Mouse (Mus musculus) retina, postnatal 7 days (tissue): ENCODE data around the gene Cenpp.
"Not testable (repeated sequence)": the region's sequence is repeated elsewhere in the genome, so short reads cannot be mapped to it uniquely, and the experiment has no call there.

Source experiments
- DNase-seq: peaks from one replicate; pipeline ENCODE4 v3.0.0-alpha.2; 2012; ENCODE audit warnings: low read depth, low spot score

Cenpp gene

DNA sequence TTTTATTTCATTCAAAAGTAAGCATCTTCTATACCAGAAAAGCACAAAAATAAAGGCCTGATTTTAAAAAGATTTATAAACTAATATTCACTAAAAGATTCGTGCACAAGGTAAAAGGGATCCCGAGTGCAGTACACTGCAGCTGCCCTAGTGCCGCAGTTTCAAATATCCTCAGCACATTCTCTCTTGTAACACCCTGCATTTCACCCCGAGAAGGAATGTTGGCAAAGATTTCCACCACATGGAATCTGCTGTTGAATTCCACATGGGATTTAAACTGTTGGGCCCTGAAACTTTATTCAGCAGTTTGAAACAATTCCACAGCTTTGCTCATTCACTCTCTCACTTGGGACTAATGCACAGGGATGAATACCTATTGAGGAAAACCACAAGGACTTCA is 44.9 kb downstream of the Cenpp start, which contains the start of gene Ogn:
Ogn (plus strand) TSS at position 333 of the 400 bp plus-strand sequence.
- DNase-seq, result no peak

DNA sequence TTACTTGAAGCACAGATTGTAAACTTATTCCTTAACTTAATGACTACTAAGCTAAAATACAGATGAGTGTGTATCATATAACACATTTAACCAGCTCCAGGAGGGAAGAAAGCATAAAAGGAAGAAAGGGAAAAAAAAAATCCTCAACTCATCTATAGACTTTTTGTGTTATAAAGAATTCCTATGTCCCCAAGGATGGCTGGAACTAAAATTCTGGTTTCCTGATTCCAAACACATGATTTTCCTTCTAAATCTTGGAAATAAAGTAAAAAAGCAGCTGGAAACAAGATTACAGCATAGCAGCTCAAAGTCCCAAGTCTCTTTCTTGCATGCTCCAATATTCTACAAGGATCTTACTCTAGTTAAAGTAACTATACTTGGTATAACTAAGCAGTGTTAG is 49.0 kb downstream of the Cenpp start:
- no peak for DNase-seq

DNA sequence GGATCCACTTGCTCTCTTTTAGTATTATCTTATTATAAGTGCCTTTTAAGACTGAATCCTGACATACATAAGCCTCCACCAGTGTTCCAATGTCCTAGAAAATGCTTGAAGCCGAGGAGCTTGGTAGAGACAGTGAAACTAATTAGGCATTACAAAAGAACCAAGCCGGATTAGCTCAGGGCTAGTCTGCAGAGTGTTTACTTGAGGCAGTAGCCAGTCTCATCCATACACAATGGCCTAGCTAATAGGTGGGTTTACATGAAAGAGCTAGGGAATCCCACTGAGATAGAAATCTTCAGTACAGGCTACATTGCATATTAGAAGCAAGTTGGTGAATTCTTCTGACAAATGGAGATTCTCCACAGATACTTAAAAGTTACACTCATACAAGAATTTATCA is 50.0 kb downstream of the Cenpp start:
- DNase-seq, result not testable (repeated sequence)

DNA sequence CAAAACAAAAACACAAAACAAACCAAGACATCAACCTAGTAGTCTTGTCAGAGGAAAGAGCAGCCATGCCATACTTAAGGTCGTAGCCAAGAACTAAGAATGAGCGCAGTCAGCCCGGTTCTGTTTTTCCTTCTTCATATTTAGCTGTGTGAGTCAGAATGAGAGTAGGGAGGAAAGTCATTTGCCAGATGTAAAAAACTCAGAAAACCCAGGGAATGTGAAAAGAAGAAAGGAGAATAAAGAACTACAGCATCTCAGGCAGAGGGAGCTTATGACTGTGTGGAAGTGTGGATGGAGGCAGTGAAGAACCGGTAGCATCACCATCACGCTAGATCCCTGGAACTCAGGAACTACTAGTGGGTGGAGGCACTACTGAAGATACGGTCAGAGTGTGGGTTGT is 66.5 kb downstream of the Cenpp start:
- DNase-seq, result no peak

DNA sequence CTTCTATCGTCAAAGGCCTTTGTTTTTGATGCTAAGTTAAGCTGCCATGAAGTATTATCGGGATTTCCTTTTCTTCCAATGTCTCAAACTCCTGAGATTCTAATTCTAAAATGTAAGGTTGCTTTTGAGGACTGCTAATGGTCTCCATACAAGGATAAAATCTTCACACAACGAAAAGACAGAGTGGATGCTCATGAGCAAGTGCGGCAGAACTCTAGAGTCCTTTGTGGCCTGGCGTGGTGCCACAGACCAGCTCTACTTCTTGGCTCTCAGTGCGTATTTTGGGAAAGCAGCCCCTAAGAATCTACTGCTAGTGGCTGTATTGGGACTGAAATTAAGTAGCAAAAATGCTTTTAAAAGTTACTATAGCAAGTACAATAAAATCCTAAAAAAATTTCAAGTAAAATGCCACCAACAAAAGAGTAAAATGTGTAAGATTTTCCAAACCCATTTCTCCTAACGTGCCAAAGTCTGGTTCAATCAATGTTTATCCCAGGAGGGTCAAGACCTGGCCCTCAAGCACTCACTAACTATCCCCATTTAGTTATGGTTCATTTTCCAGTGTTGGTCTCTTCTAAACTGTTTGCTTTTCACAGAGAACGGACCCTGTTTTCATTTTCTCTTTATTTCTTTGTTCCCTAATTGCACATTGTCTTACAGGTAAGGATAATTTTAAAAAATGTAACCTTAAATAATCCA is 68.1 kb downstream of the Cenpp start:
- DNase-seq, result no peak

DNA sequence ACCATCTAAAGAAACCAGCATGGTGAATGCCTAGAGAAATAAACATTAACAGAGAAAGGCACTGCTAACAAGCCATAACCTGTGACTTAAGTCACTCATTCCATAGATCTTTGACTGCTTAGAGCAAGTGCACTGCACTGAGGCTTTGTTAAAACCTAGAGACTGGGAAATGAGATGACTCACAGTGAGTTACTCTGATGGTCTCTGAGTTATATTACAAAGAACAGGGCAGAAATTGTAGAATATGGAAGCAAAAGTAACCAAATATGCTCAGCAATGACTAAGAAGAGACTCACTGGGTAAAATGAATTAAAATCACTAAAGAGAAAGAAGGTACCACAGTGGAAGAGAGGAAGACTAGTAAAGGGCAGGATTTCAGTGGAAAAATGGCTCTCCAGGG is 68.7 kb downstream of the Cenpp start:
- DNase-seq, result no peak

DNA sequence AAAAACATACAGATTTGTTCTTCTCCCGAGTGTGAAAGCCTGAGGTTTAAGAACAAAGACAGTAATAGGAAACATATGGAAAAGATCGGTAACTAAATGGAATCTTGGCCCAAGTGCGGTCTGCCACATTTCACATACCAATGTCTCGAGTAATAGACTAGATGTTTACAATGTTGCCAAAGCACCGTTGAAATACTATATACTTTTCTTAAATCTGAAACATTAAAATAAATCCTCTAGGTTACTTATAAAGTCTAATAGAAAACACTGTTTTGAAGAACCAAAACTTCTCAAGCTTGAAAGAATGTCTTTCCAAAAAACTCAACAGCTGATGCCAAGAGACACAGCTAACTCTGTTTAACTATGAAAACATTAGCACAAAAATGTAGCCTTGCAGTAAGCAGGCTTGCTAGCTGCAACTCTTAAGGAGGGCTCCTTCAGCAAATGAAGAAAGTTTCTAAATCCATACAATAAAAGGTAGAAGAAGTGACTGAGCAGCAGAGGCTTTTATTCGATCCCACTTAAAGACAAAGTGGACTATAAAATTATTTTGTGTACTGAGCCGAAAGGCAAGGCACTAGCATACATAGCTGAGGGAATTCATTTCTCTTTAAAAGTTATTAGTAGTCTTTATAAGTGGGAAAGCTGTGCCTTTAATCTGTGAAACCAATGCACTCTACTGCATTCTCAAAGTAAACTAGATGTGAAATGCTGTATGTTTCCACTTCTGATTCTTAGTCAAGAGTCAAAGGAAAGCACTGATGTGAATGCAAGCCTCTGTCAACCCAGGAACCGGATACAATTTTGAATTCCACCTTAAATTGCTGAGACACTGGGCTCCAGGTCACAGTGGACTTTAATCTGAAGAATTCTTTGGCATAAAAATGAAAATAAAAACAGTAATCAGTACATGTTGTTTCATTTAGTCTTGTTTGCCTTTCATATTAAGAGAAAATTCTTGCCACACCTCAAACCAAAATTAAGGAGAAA is 70.7 kb downstream of the Cenpp start, which contains the start of gene Omd:
Omd (plus strand) TSS at position 922 of the 990 bp plus-strand sequence.
- no peak for DNase-seq

DNA sequence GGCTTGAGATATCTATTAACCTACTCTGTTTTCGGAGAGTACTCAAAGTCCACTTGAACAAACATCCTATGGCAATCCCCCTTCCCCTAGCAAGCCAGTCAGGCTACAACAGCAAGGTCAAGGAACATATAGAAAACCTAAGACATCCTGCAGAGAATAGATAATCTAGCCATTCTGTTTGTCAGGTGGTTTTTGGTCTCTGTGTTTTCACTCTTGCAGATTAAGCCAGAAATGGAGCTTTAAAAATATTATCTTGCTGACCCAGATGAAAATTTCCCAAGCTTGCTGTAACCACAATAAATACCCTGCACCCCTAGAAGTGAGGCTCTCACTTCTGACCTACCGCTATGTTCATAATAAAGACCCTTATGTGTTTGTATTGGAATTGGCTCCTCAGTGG is 81.2 kb downstream of the Cenpp start:
- DNase-seq, result no peak

DNA sequence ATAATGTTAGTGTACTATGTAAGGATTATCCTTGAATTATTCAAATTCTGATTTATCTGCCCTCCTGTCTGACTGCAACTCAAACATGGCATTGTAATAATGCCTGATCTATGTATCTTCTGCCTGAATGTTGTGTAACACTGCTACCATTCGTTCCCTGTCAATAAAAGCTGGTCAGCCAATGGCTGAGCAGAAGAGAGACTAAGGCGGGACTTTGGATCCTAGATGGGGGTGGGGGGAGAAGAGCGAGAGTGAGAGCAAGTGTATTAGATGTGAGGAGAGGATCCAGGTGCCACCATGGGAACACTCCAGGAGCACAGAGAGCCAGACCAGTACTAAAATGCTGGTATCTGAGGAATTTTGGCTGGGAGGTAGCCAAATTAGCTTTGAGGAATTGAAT is 82.2 kb downstream of the Cenpp start:
- no peak for DNase-seq

DNA sequence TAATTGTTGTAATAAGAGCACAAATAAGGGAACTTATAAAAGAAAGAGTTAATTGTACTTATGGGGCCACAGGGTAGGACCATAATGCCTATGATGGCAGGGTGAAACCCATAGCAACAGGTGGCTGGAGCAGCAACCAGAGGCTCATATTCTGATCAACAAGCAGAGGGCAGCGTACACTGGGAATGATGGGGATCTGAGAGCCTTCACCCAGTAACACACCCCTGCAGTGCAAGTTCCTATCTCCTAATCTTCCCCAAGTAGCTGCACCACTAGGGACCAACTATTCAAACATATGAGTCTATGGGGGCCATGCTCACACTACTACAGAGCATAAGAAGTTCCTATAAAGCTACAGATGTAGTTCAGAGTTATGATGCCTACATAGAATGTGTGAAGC is 88.2 kb downstream of the Cenpp start:
- no peak for DNase-seq

DNA sequence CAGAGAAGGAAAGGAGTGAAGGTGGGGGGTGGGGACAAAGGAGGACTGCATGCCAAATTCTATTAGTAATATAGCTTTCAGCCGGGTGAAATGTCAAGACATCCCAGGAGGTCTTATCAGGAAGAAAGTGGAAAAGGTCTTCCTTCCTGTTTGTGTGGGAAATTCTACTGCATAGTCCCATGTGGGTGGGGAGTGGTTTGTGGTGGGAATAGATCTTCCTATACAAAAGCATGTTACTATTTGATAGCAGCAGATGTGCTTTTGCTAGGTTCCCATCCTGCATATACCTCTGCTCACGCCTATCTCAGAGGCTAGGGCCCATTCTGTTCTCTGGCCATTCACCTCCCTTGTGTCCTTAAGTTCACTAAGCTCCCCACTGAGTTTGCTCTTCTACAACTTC is 91.7 kb downstream of the Cenpp start:
- DNase-seq, result no peak

DNA sequence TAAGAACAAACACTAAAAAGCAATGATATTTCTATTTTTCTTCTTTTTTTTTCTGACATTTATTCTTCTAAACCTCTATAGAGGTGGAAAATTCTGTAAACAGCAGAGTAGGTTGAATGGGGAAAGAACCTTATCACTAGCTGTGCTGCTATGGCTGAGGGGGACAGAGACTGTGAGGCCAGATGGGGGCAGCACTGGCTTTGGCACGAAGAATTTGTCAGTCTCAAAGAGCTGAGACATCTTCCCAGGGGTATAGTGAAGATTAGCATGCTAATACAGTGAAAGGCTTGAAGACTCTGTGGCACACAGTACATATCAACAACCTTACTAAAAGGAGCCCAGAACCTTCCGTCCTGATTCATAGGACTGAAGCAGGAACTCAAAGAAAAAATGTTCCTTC is 93.4 kb downstream of the Cenpp start:
- peak; percentile 11 for DNase-seq

DNA sequence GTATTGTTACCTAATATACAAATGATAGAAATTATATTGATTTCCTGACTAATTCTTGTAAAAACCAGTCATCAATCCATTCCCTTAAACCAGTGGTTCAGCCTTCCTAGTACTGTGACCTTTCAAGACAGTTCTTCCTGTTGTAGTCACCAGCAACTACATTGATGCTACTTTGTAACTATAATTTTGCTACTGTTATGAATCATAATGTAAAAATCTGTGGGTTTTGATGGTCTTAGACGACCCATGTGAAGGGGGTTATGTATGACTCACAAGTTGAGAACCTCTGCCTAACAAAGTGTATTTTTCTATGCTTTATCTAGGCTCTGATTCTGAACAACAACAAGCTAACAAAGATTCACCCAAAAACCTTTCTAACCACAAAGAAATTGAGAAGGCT is 95.7 kb downstream of the Cenpp start:
- DNase-seq, result no peak

DNA sequence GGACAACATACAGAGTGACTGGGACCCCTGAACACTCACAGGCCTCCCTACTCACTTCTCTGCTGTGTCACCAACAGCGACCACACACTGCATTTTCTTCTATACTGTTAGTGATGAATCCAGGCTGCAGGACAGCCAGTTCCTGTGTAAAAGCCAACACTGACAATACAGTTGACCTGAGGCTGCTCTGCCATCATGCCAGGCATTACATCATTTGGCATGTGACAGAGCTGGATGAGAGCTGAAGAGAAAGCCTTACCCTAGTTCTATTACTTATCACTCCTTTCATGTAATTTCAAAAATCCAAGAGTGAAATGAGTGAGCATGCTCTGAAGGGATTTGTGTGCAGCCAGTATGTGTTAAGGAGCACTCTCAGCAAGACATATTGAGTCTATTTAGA is 96.4 kb downstream of the Cenpp start:
- no peak for DNase-seq

DNA sequence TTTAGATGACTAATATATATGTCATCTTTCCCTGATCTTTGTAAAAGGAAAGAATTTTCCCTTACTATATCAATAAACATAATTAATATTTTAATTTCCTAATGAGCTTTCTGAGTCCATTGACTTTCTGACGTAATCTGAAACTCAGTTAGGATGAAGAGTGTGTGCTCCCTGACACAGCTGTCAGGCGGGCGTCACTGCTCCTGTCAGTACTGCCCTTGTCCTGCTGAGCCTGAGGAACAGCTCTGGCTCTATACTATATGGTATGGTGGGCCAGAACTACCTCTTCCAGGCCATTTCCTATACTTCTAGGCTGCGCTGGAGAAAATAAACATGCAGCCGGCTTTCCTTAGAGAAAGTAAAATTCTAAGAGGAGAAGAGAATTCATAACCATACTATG is 98.1 kb downstream of the Cenpp start:
- DNase-seq, result no peak

DNA sequence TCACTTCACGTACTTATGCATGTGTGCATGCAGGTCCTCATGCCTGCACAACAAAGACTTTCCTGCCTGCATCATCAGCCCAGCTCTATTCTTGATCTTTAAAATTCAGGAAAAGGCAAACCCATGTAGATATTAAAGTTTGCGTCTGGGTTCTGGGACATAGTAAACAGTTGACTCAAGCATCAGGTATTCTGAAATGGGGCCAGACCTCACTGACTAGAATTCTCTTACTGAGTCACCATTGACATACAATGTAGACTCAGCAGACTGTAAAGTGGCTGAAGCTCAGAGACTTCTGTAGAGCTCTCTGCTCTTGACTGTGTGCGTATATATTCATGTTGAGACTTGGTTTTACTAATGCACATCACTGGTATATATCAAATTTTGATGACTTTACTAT is 103.0 kb downstream of the Cenpp start:
- no peak for DNase-seq

DNA sequence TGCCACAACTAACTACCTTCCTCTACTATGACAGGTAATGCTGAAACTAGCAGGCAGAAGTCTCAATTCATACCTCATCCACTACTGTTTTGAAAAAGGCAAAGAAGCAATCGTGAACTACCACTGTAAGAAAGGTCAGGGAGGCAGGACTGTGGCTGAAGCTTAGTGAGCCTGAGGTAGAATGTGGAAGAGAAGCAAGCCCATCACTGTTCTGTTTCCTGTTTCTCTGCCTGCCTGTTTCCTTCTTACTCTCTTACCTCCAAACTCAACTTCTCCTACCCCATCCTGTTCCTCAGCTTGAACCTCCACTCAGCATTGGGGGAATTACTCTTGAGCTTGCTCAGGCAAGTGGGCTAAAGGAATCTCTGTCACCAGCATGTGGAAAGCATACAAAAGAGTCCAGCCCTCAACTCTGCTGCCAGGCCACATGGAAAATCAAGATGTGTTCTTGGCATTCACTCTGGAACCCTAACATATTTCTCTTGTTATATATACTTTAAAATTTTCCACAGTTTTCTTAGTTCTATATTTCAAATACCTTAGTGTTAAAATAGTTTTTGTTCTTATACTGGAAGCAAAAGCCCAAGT is 104.9 kb downstream of the Cenpp start:
- no peak for DNase-seq

DNA sequence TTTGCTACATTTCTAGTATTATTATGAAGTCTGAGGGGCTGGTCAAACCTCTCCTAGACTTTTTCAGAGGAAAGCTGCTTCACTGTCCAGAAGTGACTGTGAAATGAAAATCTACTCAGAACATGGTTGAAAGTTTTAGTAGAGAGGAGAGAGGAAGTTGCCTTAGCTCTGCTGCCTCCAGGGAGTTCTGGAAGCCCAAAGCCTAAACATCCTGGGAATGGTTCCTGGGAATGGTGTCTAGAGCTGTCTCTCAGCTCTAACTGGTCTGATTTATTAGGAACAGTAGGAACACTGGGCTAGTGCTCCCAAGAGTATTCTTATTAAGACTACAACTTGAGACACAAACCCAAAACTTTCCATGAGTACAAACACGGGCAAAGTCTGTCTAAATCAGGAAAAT is 106.1 kb downstream of the Cenpp start:
- DNase-seq, result no peak

DNA sequence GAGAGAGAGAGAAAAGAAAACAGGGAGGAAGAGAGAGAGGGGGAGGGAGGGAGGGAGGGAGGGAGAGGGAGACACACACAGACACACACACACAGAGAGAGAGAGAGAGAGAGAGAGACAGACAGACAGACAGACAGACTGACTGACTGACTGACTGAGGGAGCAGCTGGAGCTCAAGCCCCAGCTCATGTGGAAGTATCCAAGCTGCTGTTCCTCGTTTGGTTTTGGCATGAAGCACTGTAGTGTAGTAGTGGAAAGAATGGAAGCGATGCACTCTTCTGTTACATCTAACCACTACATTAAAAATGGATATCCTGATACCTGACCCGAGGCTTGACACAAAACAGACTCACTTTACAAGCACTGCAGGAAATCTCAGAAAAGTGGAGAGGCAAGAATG is 106.9 kb downstream of the Cenpp start:
- DNase-seq, result no peak

DNA sequence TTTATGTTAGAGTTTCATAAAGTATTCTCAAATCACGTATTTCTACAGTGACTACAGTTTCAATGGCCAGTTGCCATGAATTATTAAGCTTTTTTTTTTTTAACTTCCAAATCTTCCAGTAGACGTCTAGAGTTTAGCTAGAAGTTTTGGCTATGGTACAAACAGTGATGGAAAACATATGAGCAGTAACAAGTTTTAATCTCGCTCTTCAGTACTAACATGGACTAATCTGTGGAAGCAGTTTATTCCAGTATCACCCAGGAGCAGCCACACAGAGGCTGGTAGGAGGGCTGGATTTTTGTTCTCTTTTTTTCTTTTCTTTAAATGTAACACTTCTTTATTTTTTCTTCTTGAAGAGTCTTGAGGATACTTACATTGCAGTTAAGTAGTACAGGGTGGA is 108.3 kb downstream of the Cenpp start, which contains the start of gene Aspn:
Aspn (plus strand) TSS at position 165 of the 400 bp plus-strand sequence.
- DNase-seq, result no peak

DNA sequence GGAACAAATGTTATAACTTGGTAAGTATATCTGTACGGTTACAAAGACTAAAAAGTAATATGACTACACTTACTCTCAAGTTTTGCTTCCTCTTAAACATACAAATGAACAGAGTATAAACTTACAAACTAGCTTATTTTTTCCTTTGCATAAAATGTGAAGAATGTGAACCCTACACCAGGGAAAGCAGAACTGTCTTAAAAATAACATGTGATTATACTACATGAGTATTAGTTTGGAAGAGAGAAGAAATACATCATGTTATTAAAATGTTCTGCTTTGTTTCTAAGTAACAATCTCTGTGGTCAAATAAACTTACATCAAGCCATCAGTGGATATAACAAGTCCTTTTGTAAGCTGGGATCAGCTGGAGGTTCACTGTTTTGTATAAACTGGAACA is 113.9 kb downstream of the Cenpp start:
- DNase-seq, result no peak

DNA sequence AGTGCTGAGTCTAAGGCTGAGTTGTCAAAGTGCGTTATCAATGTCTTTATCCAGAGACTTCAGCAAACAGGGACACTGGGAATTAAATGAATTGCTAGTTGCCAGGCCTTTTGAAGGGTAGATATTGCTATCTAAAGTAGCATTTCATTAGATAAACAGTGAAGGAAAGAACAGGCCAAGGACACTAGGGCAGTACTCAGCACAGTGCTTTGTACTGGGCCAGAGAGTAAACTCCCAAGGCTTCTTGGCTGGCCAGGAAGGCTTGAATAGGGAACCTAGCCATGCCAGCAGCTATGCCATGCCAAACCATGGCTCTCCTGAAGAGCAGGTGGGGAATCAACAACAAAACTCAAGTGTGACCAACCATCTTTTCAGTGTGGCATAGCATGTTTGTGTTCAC is 115.6 kb downstream of the Cenpp start:
- DNase-seq, result no peak
